9 mouse cellular contexts compared by ENCODE assay signal in genomic region chr12:15800196-15800913, GRCm38 (mm10). TPM values are rescaled to one million over a fixed set of nuclear protein-coding genes. Genes with fewer than 3 reads are reported as not detected.
DNase-seq lines count a peak whose midpoint lies in the region; ATAC-seq lines count a peak whose summit lies in the region.
"Had no signal": no experiment of that assay in that cellular context is flagged by ENCODE, and none has a peak within 500 bp of the region (broad histone marks: within the 10 kb centered on the region; RNA-seq: fewer than 3 reads in every experiment).

No protein-coding gene starts in this region.

- H3K27me3 ChIP-seq in neural tube, embryonic 13.5 days = no peaks in the 10 kb centered on the region
- H3K27me3 ChIP-seq in kidney, embryonic 15.5 days = no peaks in the 10 kb centered on the region
- H3K27me3 ChIP-seq in neural tube, embryonic 14.5 days (ENCODE audit: control insufficient read depth, insufficient read depth, low read length) = no peaks in the 10 kb centered on the region
- H3K27me3 ChIP-seq: embryonic facial prominence, embryonic 15.5 days had no signal

- ATAC-seq in neural tube, embryonic 13.5 days (ENCODE audit: low read depth) = no peak
- peak; percentile 17 for ATAC-seq in kidney, embryonic 15.5 days (replicated peaks; ENCODE audit: low FRiP score)
- 0 out of 2 replicates have a peak, but pooled peaks have one; percentile 3 for ATAC-seq in neural tube, embryonic 14.5 days (ENCODE audit: low read depth)

- H3K9ac ChIP-seq in neural tube, embryonic 13.5 days = no peak overlapping the region
- no peak overlapping the region for H3K9ac ChIP-seq in kidney, embryonic 15.5 days
- no peak overlapping the region for H3K9ac ChIP-seq in neural tube, embryonic 14.5 days (replicated peaks; ENCODE audit: low read depth, low read length)
- H3K9ac ChIP-seq: embryonic facial prominence, embryonic 15.5 days had no signal

- no peak overlapping the region for H3K4me2 ChIP-seq in neural tube, embryonic 13.5 days
- no peak overlapping the region for H3K4me2 ChIP-seq in kidney, embryonic 15.5 days
- H3K4me2 ChIP-seq in neural tube, embryonic 14.5 days (ENCODE audit: low read depth, low read length) = no peak overlapping the region
- H3K4me2 ChIP-seq: embryonic facial prominence, embryonic 15.5 days had no signal

- H3K4me3 ChIP-seq in neural tube, embryonic 13.5 days = no peak overlapping the region
- no peak overlapping the region for H3K4me3 ChIP-seq in kidney, embryonic 15.5 days (replicated peaks)
- no peak overlapping the region for H3K4me3 ChIP-seq in neural tube, embryonic 14.5 days (ENCODE audit: low read depth, low read length)
- H3K4me3 ChIP-seq: embryonic facial prominence, embryonic 15.5 days had no signal

- peaks cover 85% of the 10 kb centered on the region for H3K36me3 ChIP-seq in neural tube, embryonic 13.5 days
- peaks cover 96% of the 10 kb centered on the region for H3K36me3 ChIP-seq in kidney, embryonic 15.5 days
- H3K36me3 ChIP-seq in neural tube, embryonic 14.5 days (ENCODE audit: control insufficient read depth, insufficient read depth, low read length) = peaks cover 50% of the 10 kb centered on the region

- H3K27ac ChIP-seq in neural tube, embryonic 13.5 days (replicated peaks) = 0 out of 2 replicates have a peak overlapping the region, but pooled peaks have one; percentile 11
- peak overlapping the region; percentile 55 for H3K27ac ChIP-seq in kidney, embryonic 15.5 days
- H3K27ac ChIP-seq in neural tube, embryonic 14.5 days (ENCODE audit: low read depth, low read length) = no peak overlapping the region
- H3K27ac ChIP-seq: embryonic facial prominence, embryonic 15.5 days had no signal

- DNase-seq in cerebellum, postnatal 10 days = peak; percentile 55 to 73
- no peak for DNase-seq in cerebellum, adult 18-20 months
- DNase-seq in neural tube, embryonic 10.5 days (ENCODE audit: extremely low spot score, low spot score) = no peak
- DNase-seq in ovary, postnatal 10 days (ENCODE audit: low spot score) = no peak
- no peak for DNase-seq in right cerebral cortex, adult 2 months (ENCODE audit: low spot score in 2 of 2)

- H3K4me1 ChIP-seq in neural tube, embryonic 13.5 days (replicated peaks) = peaks cover 83% of the 10 kb centered on the region
- peaks cover 31% of the 10 kb centered on the region for H3K4me1 ChIP-seq in kidney, embryonic 15.5 days
- peaks cover 45% of the 10 kb centered on the region for H3K4me1 ChIP-seq in neural tube, embryonic 14.5 days (ENCODE audit: control insufficient read depth, insufficient read depth, low read length)

- 68% methylated on average over 4 of the region's 4 CpGs for WGBS in neural tube, embryonic 13.5 days
- WGBS in kidney, embryonic 15.5 days = 80% methylated on average over 4 of the region's 4 CpGs
- 77% methylated on average over 4 of the region's 4 CpGs for WGBS in neural tube, embryonic 14.5 days

- H3K9me3 ChIP-seq in neural tube, embryonic 13.5 days = no peaks in the 10 kb centered on the region
- H3K9me3 ChIP-seq in kidney, embryonic 15.5 days (replicated peaks) = no peaks in the 10 kb centered on the region
- H3K9me3 ChIP-seq in neural tube, embryonic 14.5 days (ENCODE audit: control insufficient read depth, low read length) = no peaks in the 10 kb centered on the region
- H3K9me3 ChIP-seq: embryonic facial prominence, embryonic 15.5 days had no signal

RNA-seq across cellular contexts. Expression of gene Trib2, which starts 16.4 kb away (rescaled TPM):
- 118 and 128 TPM in 2 replicates for polyA plus RNA-seq in neural tube, embryonic 13.5 days (2015; fragmentation: Nextera tagmentation; extraction: Ambion mirVana)
- 54.8 and 56.1 TPM in 2 replicates for polyA plus RNA-seq in kidney, embryonic 15.5 days (2015; fragmentation: Nextera tagmentation; extraction: Ambion mirVana)
- 145 and 166 TPM in 2 replicates for polyA plus RNA-seq in neural tube, embryonic 14.5 days (2014; fragmentation: Nextera tagmentation; extraction: Ambion mirVana)

Comparison
In these comparisons a context has a peak if more than half of its experiments do, and no peak if none do; other contexts are left out.
1. DNase-seq: peak in cerebellum, postnatal 10 days (2 of 2); none in cerebellum, adult 18-20 months (0 of 2), neural tube, embryonic 10.5 days (single experiment), ovary, postnatal 10 days (single experiment) and right cerebral cortex, adult 2 months (0 of 2).